Mouse (Mus musculus) embryonic fibroblast, embryonic 13.5 days (primary cell): ENCODE data around the gene Arl8b.

ENCODE experiments used
- CTCF ChIP-seq: IDR thresholded peaks from 2 replicates; pipeline ENCODE4 v1.5.1; 2011; ENCODE audit warnings: mild to moderate bottlenecking, control low read depth, low read length, moderate library complexity, borderline replicate concordance; ENCODE audit not compliant: insufficient read depth
- POLR2A ChIP-seq: IDR thresholded peaks from 2 replicates; pipeline ENCODE4 v1.6.1; 2011; ENCODE audit warnings: low read depth, mild to moderate bottlenecking, control low read depth, low read length, moderate library complexity

DNA sequence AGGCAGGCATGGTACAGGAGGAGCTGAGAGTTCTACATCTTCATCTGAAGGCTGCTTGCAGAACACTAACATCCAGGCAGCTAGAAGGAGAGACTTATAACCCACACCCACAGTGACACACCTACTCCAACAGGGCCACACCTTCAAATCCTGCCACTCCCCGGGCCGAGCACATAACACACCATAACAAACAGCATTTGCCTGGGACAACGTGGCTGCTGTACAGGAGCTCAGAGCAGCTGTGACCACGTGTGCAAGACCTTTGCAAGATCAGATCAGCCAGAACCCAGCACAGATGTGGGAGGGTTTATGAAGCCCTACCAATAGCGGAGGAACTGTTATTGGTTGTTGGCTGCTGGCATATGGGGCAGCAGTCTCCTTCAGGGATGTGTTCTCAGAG is 83.4 kb downstream of the Arl8b start:
- TF ChIP-seq POLR2A (no peak), CTCF (no peak)
